Mouse (Mus musculus) left cerebral cortex, adult 18-20 months (tissue): Measurements from ENCODE around the gene Faf1. TPM values are rescaled to one million over a fixed set of nuclear protein-coding genes. Genes with fewer than 3 reads are reported as not detected.
"Not testable (repeated sequence)": the region's sequence is repeated elsewhere in the genome, so short reads cannot be mapped to it uniquely, and the experiment has no call there.

ENCODE experiments used
- DNase-seq, 2 experiments: peaks; one replicate each; pipeline ENCODE4 v3.0.0; 2021 to 2022; ENCODE audit warnings: low spot score in 2 of 2, mixed read lengths in 1 of 2
- total RNA-seq, 2 experiments: library from RNA; stranded (reverse); gene quantifications; 2 replicates each; pipeline ENCODE4 v1.2.3; 2021

Faf1 gene
- total RNA-seq, 2 experiments from 2014 or later: 24.6 to 25.8 TPM

GRCm38 (mm10) chr4:109665101-109665981 is 11.0 kb upstream of the Faf1 start:
- no peak for DNase-seq

DNA sequence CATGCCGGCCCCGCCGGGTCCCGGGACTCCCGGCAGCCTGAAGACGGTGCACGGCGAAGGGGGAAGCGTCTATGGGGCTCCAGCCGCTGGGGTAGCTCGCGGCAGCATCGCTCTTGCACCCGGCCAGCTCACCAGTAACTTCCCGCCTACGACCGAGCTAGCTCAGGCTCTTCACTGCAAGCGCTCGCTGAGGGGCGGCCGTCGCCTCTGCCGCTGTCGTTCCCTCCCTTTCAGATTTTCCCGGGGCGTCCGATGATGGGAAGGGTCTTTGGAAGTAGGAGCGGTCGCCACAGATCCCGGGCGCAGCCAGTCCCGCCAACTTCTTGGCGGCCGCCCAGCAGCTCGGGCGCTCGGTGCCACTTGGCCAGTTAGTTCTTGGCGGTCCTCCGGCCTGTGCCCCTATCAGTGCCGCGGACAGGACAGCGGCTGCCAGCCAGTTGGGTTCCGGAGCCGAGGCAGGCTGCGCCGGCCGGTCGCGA is 10.4 kb upstream of the Faf1 start:
- peak; percentile 8 to 34 for DNase-seq

DNA sequence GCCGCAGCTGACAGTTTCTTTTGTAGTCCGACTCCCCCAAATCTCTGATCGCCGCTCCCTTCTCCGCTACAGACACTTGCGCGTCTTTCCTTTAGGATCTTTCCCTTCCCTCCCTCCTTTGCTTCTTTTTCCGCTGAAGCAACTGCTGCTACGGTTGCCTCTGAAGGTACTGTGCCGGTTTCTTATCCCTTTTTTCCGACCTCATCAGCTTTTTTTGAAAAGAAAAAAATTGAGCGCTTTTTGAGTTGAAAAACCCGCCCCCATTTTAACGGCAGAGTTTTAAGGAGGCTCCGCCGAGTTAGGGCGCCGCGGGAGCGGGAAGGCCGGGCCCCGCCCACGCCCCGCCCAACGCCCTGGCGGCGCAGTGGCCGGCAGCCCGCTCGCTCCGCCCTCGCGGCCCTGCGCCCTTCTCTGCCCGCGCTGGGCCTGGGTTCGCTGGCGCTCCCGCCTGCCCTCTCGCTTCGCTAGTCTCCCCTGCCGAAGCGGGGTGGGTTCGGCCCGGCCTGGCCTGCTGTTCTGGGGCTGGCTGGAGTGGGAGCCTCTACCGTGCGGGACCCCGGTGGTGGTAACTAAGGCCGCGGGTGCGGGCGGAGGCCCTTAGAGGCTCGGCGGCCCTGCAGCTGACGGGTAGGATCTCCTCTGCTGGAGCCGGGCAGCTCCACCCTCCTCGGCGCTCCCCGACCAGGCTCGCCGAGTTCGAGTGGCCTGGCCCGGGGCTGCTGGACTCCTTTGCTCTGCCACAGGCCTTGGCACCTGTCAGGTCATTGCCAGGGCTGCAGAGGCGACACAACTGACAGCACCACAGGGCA is 9.7 kb upstream of the Faf1 start, which contains the start of gene Cdkn2c:
Gene Cdkn2c, minus strand, starts transcription at position 729 of the 809 bp plus-strand sequence.
- DNase-seq: peak; percentile 64 to 74

DNA sequence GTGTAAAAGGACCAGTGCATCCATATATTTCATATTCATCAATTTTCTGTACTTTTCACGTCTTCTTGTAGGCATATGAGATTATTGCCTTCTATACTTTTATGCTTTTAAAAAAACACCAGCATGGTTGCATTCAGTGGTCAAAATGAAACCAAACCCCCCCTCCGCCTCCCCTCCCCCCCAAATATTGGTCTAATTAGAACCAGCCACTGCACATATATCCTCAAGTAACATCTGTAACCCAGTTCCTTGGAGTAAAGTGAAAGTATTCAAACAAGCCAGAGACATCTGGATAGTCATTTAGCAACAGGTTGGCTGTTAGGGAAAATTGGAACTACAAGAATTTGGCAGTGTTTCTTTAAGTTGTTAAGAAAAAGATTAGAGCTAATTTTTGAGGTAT is 8.9 kb upstream of the Faf1 start:
- DNase-seq: no peak

GRCm38 (mm10) chr4:109670213-109670612 is 6.2 kb upstream of the Faf1 start:
- no peak for DNase-seq

DNA sequence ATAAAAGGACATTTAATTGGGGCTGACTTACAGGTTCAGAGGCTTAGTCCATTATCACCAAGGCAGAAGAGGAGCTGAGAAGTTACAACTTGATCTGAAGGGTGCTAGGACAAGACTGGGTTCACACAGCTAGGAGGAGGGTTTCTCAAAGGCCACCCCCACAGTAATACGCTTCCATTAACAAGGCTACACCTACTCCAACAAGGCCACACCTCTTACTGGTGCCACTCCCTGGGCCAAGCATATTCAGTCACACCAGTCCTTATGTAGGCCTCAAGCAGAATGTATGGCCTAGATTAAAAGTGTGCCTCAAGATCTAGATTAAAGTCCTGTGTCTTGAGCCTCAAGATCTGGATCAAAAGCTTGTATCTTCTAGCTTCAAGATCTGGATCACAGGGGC is 4.4 kb upstream of the Faf1 start:
- DNase-seq: no peak

GRCm38 (mm10) chr4:109674097-109674496 is 2.3 kb upstream of the Faf1 start:
- no peak for DNase-seq

DNA sequence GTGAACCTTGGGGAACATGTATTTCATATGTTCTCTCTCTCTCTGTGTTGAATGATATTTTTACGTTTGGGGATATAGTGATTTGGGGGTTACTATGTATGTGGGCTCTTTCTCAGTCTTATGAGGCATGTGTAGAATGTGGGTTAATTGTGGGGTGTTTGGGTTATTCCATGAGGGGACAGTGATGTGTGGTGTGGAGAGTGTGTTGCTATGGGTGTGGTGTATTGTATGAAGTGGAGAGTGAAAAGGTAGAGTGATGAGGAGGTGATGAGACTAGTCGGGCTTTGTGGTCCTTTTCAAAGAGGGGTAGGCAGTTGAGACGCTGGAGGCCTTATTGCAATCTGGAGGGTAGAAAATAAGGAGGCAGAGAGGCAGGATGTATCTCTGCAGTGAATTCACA is 833 bp downstream of the Faf1 start:
- DNase-seq: no peak

- no peak for DNase-seq
Measured at GRCm38 (mm10) chr4:109683561-109683960, 7.2 kb downstream of the Faf1 start.

- no peak for DNase-seq
Measured at GRCm38 (mm10) chr4:109692674-109693073, 16.3 kb downstream of the Faf1 start.

DNA sequence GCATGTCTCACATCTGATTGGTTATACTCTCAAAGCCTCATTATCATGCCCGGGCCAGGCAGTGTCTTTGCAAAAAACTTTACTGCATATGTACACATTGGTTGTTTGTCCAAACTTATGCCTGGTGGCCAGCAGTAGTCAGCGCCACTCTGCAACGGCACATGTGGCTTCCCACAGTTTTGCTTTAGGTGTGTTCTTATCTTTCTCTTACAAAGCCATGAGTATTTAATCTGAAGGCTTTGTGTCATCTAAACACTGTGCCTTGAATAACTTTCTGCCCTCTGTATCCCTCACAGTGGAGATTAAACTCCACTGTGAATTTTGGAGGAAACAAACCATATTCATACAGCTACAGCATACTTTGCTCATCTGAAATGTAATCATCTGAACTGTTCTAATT is 24.3 kb downstream of the Faf1 start:
- DNase-seq: not testable (repeated sequence)

DNA sequence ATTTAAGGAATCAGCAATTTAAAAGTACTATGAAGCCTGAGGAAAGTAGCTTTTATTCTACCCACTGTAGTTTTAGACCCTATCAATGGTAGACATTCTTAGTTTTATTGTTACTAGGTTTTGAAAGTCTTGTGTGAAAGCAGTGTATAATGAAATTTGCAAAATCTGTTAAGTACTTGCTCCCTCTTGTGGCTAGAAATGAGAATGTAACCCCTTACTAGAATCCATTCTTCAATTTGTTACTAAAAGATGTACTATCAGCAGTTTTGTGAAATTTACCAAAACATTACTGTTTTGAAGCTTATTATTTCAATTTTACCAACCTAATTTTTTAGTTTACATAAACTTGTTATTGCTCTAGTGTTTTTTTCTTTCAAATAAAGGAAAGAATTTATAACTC is 27.2 kb downstream of the Faf1 start:
- no peak for DNase-seq

- no peak for DNase-seq
Measured at GRCm38 (mm10) chr4:109705349-109705748, 29.0 kb downstream of the Faf1 start.

GRCm38 (mm10) chr4:109719281-109719680 is 42.9 kb downstream of the Faf1 start:
- no peak for DNase-seq

GRCm38 (mm10) chr4:109729281-109729680 is 52.9 kb downstream of the Faf1 start:
- peak in 1 of 2 experiments; percentile 39 for DNase-seq

- no peak for DNase-seq
Measured at GRCm38 (mm10) chr4:109735754-109736153, 59.4 kb downstream of the Faf1 start.

GRCm38 (mm10) chr4:109743984-109744383 is 67.6 kb downstream of the Faf1 start:
- DNase-seq: no peak

GRCm38 (mm10) chr4:109759031-109759430 is 82.6 kb downstream of the Faf1 start:
- peak in 1 of 2 experiments; percentile 56 for DNase-seq

DNA sequence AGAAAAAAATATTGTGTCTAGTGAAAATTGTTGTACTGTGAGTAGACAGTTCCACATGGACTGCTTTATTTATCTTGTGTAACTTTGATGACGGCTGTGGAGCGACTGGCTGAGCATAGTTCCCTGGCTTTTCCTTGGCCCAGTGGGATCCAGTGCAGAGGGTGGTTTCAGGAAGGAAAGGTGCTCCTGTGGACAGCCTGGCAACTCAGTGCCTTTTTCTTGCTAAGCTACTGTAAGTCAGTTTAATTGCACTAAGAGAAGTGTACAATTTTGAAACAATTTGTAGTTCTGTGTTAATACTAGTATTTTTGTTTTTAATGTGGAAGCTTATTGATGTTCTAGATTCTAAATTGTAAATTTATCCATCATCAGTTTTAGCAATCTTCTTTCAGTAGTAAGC is 83.5 kb downstream of the Faf1 start:
- DNase-seq: no peak

DNA sequence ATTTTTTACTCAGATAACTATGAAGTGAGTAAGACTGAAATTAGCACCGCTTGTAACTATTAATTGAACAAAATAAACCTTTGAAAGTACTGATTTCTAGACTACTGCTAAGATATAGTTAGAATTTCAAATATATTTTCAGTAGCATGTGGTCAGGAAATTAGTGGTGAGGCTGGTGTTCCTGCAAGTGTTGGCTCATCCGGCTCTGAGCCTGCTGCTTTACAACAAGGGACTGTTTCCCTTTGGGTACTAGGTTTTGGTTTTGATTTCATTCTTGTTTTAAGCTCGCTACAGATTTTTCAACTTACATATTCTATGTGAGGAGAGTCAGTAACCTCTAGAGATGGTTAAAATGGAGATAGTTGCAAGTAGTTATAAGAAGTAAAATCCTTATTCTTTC is 84.1 kb downstream of the Faf1 start:
- DNase-seq: no peak

DNA sequence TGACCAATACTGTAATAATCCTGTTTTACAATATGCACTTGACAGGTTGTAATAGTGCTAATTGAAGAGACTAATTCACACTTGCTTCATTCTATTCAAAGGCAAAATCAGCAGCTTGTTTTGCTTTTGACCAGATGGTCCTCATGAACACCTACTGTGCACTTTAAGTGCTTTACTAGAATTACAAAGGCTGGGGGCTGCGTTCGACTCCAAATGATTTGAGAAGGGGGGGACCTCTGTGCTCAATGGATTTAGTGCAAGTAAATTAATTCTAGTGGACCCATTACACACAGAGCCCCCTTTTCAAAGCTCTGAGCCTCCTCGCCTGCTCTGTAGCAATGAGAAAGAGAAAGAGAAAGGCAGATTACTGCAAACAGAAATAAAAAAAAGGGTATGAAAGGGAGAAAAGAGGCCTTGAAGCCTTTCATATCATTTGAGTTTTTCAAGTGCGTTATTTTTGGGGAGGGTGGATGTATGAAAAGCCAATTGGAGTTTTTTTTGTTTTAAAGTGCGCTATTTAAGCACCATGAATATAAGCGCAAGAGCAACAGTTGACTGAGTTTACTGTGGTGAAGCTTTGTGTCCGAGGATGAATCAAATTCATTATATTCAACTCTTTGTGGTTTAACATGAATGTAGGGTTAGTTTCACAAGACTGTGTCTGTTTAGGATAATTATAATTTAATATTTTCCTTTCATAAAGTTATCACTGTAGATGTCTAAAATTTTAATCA is 86.5 kb downstream of the Faf1 start:
- no peak for DNase-seq
